Mouse (Mus musculus) liver, embryonic 15.5 days (tissue): ENCODE measurements around the gene Mief2. TPM values are rescaled to one million over a fixed set of nuclear protein-coding genes. Genes with fewer than 3 reads are reported as not detected.

Experiments used
- ATAC-seq: fragments of 200-750 bp; cut with Nextera tagmentation; 2 replicates; pipeline ENCODE4 v1.8.0; 2017; ENCODE audit warnings: moderate number of reproducible peaks, mild to moderate bottlenecking, moderate library complexity; ENCODE audit not compliant: insufficient read depth
- H3K27ac ChIP-seq: fragments of 300-500 bp; sonication (generic); replicated peaks from 2 replicates; pipeline ENCODE4 v1.5.1; 2015; ENCODE audit warnings: mild to moderate bottlenecking, inconsistent platforms
- H3K27me3 ChIP-seq: fragments of 300-500 bp; sonication (generic); 2 replicates; pipeline ENCODE4 v1.6.1; 2015; ENCODE audit warnings: mild to moderate bottlenecking, inconsistent platforms
- H3K36me3 ChIP-seq: fragments of 300-500 bp; sonication (generic); replicated peaks from 2 replicates; pipeline ENCODE4 v1.6.1; 2015; ENCODE audit warnings: moderate library complexity, mild to moderate bottlenecking, inconsistent platforms
- H3K4me1 ChIP-seq: fragments of 300-500 bp; sonication (generic); replicated peaks from 2 replicates; pipeline ENCODE4 v1.6.1; 2015; ENCODE audit warnings: inconsistent platforms
- H3K4me2 ChIP-seq: fragments of 300-500 bp; sonication (generic); 2 replicates; pipeline ENCODE4 v1.6.1; 2015; ENCODE audit warnings: moderate library complexity, mild to moderate bottlenecking, inconsistent platforms
- H3K4me3 ChIP-seq: fragments of 300-500 bp; sonication (generic); replicated peaks from 2 replicates; pipeline ENCODE4 v1.5.1; 2015; ENCODE audit warnings: mild to moderate bottlenecking, inconsistent platforms
- H3K9ac ChIP-seq: fragments of 300-500 bp; sonication (generic); 2 replicates; pipeline ENCODE4 v1.6.1; 2015; ENCODE audit warnings: moderate library complexity, mild to moderate bottlenecking, inconsistent platforms
- H3K9me3 ChIP-seq: fragments of 300-500 bp; sonication (generic); replicated peaks from 2 replicates; pipeline ENCODE4 v1.6.1; 2016; ENCODE audit warnings: inconsistent platforms
- WGBS: fragments of 180-500 bp; shearing (Covaris S2); methylation state at CpG from one replicate; pipeline ENCODE4 v1.1.7; 2015; ENCODE audit warnings: mixed read lengths; ENCODE audit not compliant: insufficient replicate concordance; 5-methylcytosine and 5-hydroxymethylcytosine counted together
- polyA plus RNA-seq: library from polyadenylated mRNA; unstranded; fragments of >200 nt; fragmentation: Nextera tagmentation; extraction: Ambion mirVana; gene quantifications from 2 replicates; pipeline ENCODE4 v1.2.1, GENCODE M21; 2015

The Mief2 gene
- polyA plus RNA-seq, 1 experiment from 2014 or later: 2.5 TPM

- Histone ChIP-seq H3K27ac (no peak overlapping the region), H3K4me2 (no peak overlapping the region), H3K27me3 (no peaks in the 10 kb centered on the region), H3K9me3 (no peaks in the 10 kb centered on the region), H3K36me3 (peaks cover 54% of the 10 kb centered on the region), H3K9ac (no peak overlapping the region), H3K4me1 (no peaks in the 10 kb centered on the region), H3K4me3 (no peak overlapping the region)
- ATAC-seq: no peak
- 70% methylated on average over 3 of the region's 3 CpGs for WGBS
Measured at GRCm38 (mm10) chr11:60761681-60762080, 33.5 kb downstream of the Mief2 start.

- Histone ChIP-seq H3K4me2 (no peak overlapping the region), H3K9ac (no peak overlapping the region), H3K4me1 (peaks cover 5% of the 10 kb centered on the region; the same call in 1 of the 2 replicates), H3K27me3 (no peaks in the 10 kb centered on the region), H3K36me3 (peaks cover 15% of the 10 kb centered on the region; the same call in 1 of the 2 replicates), H3K4me3 (no peak overlapping the region), H3K27ac (no peak overlapping the region), H3K9me3 (no peaks in the 10 kb centered on the region)
- 34% methylated on average over 4 of the region's 4 CpGs for WGBS
- ATAC-seq: no peak
Measured at GRCm38 (mm10) chr11:60766969-60767368, 38.8 kb downstream of the Mief2 start.

- 39% methylated on average over 2 of the region's 2 CpGs for WGBS
- Histone ChIP-seq H3K4me1 (peaks cover 11% of the 10 kb centered on the region), H3K36me3 (0 out of 2 replicates have a peak, but pooled peaks cover 6% of the 10 kb centered on the region), H3K27me3 (no peaks in the 10 kb centered on the region), H3K4me3 (no peak overlapping the region), H3K27ac (no peak overlapping the region), H3K4me2 (no peak overlapping the region), H3K9me3 (no peaks in the 10 kb centered on the region), H3K9ac (no peak overlapping the region)
- no peak for ATAC-seq
Measured at GRCm38 (mm10) chr11:60769322-60769721, 41.1 kb downstream of the Mief2 start.

GRCm38 (mm10) chr11:60770776-60771175, 42.6 kb downstream of the Mief2 start:
- ATAC-seq: no peak
- H3K27ac ChIP-seq: no peak overlapping the region
- no peak overlapping the region for H3K4me3 ChIP-seq
- H3K9ac ChIP-seq: no peak overlapping the region
- 74% methylated on average over 3 of the region's 3 CpGs for WGBS
- H3K36me3 ChIP-seq: no peaks in the 10 kb centered on the region
- no peak overlapping the region for H3K4me2 ChIP-seq
- no peaks in the 10 kb centered on the region for H3K27me3 ChIP-seq
- H3K4me1 ChIP-seq: peaks cover 25% of the 10 kb centered on the region
- H3K9me3 ChIP-seq: no peaks in the 10 kb centered on the region

GRCm38 (mm10) chr11:60772161-60772560, 44.0 kb downstream of the Mief2 start:
- Histone ChIP-seq H3K4me3 (no peak overlapping the region), H3K9ac (no peak overlapping the region), H3K27ac (no peak overlapping the region), H3K4me2 (no peak overlapping the region), H3K9me3 (no peaks in the 10 kb centered on the region), H3K36me3 (no peaks in the 10 kb centered on the region), H3K4me1 (peaks cover 30% of the 10 kb centered on the region), H3K27me3 (no peaks in the 10 kb centered on the region)
- ATAC-seq: no peak
- WGBS: 70% methylated on average over 4 of the region's 4 CpGs

- 69% methylated on average over 3 of the region's 3 CpGs for WGBS
- no peak overlapping the region for H3K4me3 ChIP-seq
- peaks cover 10% of the 10 kb centered on the region for H3K36me3 ChIP-seq
- H3K4me2 ChIP-seq: peak overlapping the region; percentile 84; the same call in 1 of the 2 replicates
- peaks cover 43% of the 10 kb centered on the region for H3K4me1 ChIP-seq
- no peaks in the 10 kb centered on the region for H3K27me3 ChIP-seq
- no peak for ATAC-seq
- no peak overlapping the region for H3K9ac ChIP-seq
- no peak overlapping the region for H3K27ac ChIP-seq
- no peaks in the 10 kb centered on the region for H3K9me3 ChIP-seq
Measured at GRCm38 (mm10) chr11:60774158-60774689, 46.0 kb downstream of the Mief2 start.

GRCm38 (mm10) chr11:60774841-60775240, 46.6 kb downstream of the Mief2 start:
- Histone ChIP-seq H3K36me3 (peaks cover 16% of the 10 kb centered on the region), H3K9me3 (no peaks in the 10 kb centered on the region), H3K27me3 (no peaks in the 10 kb centered on the region), H3K9ac (no peak overlapping the region), H3K4me3 (no peak overlapping the region), H3K4me2 (peak overlapping the region; percentile 84), H3K27ac (0 out of 2 replicates have a peak overlapping the region, but pooled peaks have one; percentile 85), H3K4me1 (peaks cover 49% of the 10 kb centered on the region)
- WGBS: 20% methylated on average over 1 of the region's 1 CpGs
- no peak for ATAC-seq

- Histone ChIP-seq H3K36me3 (peaks cover 23% of the 10 kb centered on the region), H3K4me3 (peak overlapping the region; percentile 72), H3K4me1 (peaks cover 56% of the 10 kb centered on the region), H3K9ac (peak overlapping the region; percentile 74), H3K4me2 (peak overlapping the region; percentile 84), H3K27me3 (no peaks in the 10 kb centered on the region), H3K9me3 (no peaks in the 10 kb centered on the region), H3K27ac (peak overlapping the region; percentile 85)
- ATAC-seq: no peak
- WGBS: 27% methylated on average over 6 of the region's 6 CpGs
Measured at GRCm38 (mm10) chr11:60775578-60775977, 47.4 kb downstream of the Mief2 start.

GRCm38 (mm10) chr11:60776107-60776828, 48.1 kb downstream of the Mief2 start:
- Histone ChIP-seq H3K9ac (peak overlapping the region; percentile 74), H3K4me1 (peaks cover 63% of the 10 kb centered on the region), H3K4me2 (peak overlapping the region; percentile 84), H3K4me3 (peak overlapping the region; percentile 72), H3K9me3 (no peaks in the 10 kb centered on the region), H3K36me3 (peaks cover 24% of the 10 kb centered on the region), H3K27me3 (no peaks in the 10 kb centered on the region), H3K27ac (peak overlapping the region; percentile 85)
- ATAC-seq: peak; percentile 2; the same call in 1 of the 2 replicates
- 3% methylated on average over 17 of the region's 17 CpGs for WGBS

GRCm38 (mm10) chr11:60776829-60777740, 48.9 kb downstream of the Mief2 start, which contains the start of the genes Top3a and Smcr8:
Top3a (minus strand) TSS chr11:60777365.
Smcr8 (plus strand) TSS chr11:60777524.
- peak within 1 kb of the TSS; percentile 84 for H3K4me2 ChIP-seq
- H3K9ac ChIP-seq: peak within 1 kb of the TSS; percentile 74
- peak within 1 kb of the TSS; percentile 85 for H3K27ac ChIP-seq
- WGBS: under 1% methylated on average over 62 of the region's 62 CpGs
- H3K36me3 ChIP-seq: peaks cover 28% of the 10 kb centered on the region
- H3K4me3 ChIP-seq: peak within 1 kb of the TSS; percentile 72
- peak; percentile 92 for ATAC-seq
- no peaks in the 10 kb centered on the region for H3K27me3 ChIP-seq
- peaks cover 72% of the 10 kb centered on the region for H3K4me1 ChIP-seq
- H3K9me3 ChIP-seq: no peaks in the 10 kb centered on the region
